Mouse (Mus musculus): ENCODE results near the gene Rubcn.

Rubcn gene

GRCm38 (mm10) chr16:32870231-32870630 is 7.3 kb downstream of the Rubcn start:
- DNase-seq (ENCODE audit: low read depth, low spot score), result no peak

DNA sequence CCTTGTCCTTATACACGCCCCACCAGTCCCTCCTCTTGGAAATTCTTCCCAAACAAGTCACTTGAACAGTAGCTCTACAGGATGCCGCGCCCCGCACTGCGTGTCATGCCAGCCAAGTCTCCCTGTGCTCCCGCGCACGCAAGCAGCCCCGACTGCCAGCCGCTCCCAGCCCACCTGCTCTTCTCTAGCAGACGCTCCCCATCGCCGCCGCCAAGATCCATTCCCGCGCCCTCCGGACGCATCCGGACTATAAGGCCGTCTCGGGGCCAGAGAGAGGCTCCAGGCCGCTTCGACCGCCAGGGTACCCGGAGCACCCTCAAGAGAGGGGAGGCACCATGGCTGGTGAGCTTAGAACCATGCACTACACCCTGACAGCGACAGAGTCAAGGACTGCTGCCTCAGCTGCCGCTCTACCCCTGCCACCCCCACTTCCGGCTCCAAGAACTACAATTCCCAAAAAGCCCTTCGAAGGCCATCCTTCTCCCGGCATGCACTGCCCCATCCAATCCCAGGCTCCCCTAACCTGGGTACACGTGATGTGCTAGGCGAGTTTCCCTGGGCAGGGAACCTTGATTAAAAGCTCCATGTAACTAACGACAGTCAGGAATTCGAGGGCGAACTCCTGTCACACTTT is 9.5 kb downstream of the Rubcn start:
- peak; percentile 85 for DNase-seq (ENCODE audit: low read depth, low spot score)

- DNase-seq (ENCODE audit: low read depth, low spot score), result no peak
These were observed 10.9 kb downstream of the Rubcn start for GRCm38 (mm10) chr16:32866713-32867112.

- DNase-seq (ENCODE audit: low read depth, low spot score), result no peak
These were observed 12.2 kb downstream of the Rubcn start for GRCm38 (mm10) chr16:32865401-32865800.

GRCm38 (mm10) chr16:32861813-32862385 is 15.7 kb downstream of the Rubcn start:
- no peak for DNase-seq (ENCODE audit: low read depth, low spot score)

- no peak for DNase-seq (ENCODE audit: low read depth, low spot score)
These were observed 18.6 kb downstream of the Rubcn start for GRCm38 (mm10) chr16:32858771-32859636.

DNA sequence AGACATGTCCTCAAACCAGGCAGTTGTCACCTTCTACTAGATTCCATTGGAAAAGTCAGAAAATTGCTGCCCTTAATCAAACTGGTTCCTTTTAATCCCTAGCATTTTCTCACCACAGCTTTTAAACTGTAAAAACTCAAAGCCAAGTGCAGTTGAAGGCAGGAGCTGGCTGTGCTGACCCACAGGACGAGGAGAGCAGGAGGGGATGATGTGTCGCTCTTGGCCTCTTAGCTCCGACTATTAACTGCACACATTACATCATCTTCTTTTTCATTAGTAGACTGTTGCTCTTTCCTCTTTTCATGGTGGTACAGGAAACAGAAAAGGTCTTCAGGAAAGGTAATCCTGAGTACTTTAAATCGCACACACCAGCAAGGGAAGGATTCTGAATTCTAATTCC is 19.2 kb downstream of the Rubcn start:
- no peak for DNase-seq (ENCODE audit: low read depth, low spot score)

DNA sequence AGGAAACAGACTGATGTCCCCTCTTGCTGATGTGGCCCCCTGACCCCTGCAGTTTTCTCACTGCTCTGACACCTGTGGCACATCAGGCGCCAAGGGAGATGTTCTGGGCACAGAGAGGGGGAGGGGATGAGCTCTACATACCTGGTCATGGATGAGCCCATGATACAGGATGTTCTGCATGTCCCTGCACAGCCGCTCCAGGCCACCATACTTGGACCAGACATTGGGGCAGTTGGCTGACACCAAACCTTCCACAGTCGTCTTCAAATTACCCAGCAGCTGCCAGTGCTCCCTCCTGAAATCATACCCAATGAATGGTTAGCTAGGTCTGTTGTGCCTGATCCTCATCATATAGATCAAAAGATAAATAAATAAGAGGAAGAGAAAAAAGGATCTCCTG is 20.8 kb downstream of the Rubcn start:
- DNase-seq (ENCODE audit: low read depth, low spot score), result no peak

- peak; percentile 39 for DNase-seq (ENCODE audit: low read depth, low spot score)
These were observed 23.5 kb downstream of the Rubcn start for GRCm38 (mm10) chr16:32854050-32854571.

- DNase-seq (ENCODE audit: low read depth, low spot score), result no peak
These were observed 24.0 kb downstream of the Rubcn start for GRCm38 (mm10) chr16:32853492-32854049.

- no peak for DNase-seq (ENCODE audit: low read depth, low spot score)
These were observed 28.3 kb downstream of the Rubcn start for GRCm38 (mm10) chr16:32849042-32849830.

DNA sequence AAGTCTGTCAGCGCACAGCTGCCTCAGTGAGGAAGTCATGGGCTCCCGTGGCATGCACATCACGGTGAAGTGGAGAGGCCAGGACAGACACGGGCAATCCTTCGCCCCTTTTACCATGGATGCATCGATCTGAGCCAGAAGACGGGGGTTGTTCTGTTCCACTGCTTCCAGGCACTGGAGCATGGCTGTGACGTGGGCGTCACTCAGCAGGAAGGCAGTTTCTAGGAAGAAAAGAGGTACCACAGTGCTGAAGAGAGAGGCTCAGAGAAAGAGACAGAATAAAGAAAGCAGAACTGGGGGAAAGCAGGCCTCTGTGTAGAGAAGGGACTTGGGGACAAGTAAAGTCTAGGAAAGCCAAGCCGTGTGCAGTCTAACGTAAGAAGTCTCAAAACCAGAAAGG is 30.5 kb downstream of the Rubcn start:
- no peak for DNase-seq (ENCODE audit: low read depth, low spot score)

- no peak for DNase-seq (ENCODE audit: low read depth, low spot score)
These were observed 46.1 kb downstream of the Rubcn start for GRCm38 (mm10) chr16:32831501-32831900.

GRCm38 (mm10) chr16:32829104-32829503 is 48.5 kb downstream of the Rubcn start:
- no peak for DNase-seq (ENCODE audit: low read depth, low spot score)

DNA sequence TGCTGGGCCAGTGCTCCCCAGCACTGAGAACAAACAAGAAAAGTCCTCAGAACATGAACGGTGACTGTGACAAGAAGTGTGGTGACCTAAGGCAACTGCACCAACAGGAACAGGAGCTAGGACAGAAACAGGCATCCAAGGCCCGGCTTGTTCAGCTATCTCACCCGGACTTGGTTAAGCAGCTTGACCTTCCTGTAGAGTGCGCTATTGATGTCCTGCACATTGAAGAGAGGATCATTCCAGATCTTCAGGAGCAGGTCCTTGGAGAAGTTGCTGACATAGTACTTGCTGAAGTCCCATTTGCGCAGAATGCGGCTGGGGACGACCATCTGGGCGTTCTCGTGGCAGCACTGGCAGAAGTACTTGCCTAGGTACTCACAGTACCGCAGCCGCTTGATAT is 51.0 kb downstream of the Rubcn start:
- no peak for DNase-seq (ENCODE audit: low read depth, low spot score)

DNA sequence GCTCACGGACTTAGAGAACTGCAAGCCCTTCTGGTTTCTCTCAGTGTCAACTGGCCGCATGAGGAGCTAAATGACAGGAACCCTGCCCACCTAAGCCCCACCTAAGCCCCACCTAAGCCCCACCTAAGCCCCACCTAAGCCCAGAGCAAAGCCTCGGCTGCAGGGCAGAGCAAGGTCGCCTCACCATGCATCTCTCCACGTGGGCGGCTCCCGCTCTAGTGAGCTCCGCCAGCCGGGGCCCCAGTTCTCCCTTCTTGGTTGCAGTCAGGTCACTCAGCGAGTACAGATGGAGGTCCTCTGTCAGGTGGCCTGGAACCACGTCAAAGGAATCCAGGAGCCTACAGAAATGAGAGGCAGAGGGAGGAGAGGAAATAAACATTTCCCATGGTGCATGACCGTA is 52.2 kb downstream of the Rubcn start:
- no peak for DNase-seq (ENCODE audit: low read depth, low spot score)

DNA sequence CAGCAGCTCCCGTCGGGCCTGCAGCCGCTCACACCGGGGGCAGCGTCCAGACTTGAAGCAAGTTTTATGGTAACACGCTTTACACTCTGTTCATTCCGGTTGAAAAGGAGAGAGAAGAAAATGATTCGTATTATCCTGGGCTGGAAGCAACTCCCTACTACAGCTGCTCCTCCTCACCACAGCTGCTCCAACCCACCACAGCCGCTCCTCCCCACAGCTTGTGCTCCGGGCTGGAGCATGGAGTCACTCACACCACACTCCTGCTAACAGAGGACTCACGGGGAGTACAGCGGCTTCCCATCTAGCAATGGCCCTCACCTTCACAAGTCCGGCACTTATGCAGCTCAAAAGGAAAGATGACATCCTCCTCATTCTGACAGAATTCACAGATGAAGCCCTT is 53.5 kb downstream of the Rubcn start:
- DNase-seq (ENCODE audit: low read depth, low spot score), result no peak

- no peak for DNase-seq (ENCODE audit: low read depth, low spot score)
These were observed 54.1 kb downstream of the Rubcn start for GRCm38 (mm10) chr16:32823487-32823886.

GRCm38 (mm10) chr16:32822881-32823280 is 54.7 kb downstream of the Rubcn start:
- DNase-seq (ENCODE audit: low read depth, low spot score), result no peak

GRCm38 (mm10) chr16:32822450-32822827 is 55.1 kb downstream of the Rubcn start:
- DNase-seq (ENCODE audit: low read depth, low spot score), result no peak

DNA sequence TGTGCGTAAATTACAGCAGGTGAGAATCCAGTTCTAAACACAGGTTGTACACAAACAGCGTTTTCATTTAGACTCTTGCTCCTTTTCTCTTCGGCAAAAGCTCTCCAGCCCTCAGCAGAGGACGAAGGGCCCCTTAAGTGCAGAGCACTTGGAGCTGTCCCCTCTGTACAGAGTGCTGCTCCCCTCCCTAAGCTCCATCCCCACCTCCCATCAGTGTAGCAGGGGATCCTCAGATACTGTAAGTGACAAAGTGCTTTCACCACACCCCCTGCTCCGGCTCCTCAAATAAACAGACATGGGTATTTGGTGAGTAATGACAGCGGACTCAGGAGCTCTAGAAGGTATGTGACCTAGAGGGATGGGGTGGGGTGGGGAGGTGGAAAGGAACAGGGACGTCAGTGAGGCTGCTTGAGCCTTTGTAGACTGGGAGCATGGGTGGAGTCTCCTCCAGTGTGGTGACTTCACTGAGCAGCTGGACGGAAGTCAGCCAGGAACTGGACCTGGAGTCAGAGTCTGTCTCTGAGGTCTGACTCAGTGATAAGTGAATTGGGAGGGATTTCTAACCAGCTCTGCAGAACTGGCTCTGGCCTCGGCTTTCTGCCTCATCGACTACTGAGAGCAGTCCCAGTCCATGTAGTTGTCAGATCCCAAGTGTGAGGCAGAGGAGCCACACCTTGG is 55.7 kb downstream of the Rubcn start:
- DNase-seq (ENCODE audit: low read depth, low spot score), result no peak

All from brain, embryonic 18.5 days (tissue).